Mouse (Mus musculus) lung, embryonic 15.5 days (tissue): ENCODE data around the gene Mrps18a. TPM values are rescaled to one million over a fixed set of nuclear protein-coding genes. Genes with fewer than 3 reads are reported as not detected.

Source experiments
- ATAC-seq: fragments of 200-750 bp; cut with Nextera tagmentation; 2 replicates; pipeline ENCODE4 v1.8.0; 2017; ENCODE audit warnings: moderate number of reproducible peaks, borderline replicate concordance; ENCODE audit not compliant: low FRiP score, low TSS enrichment; ENCODE audit errors: extremely low read depth
- H3K27ac ChIP-seq: fragments of 300-500 bp; sonication (generic); 2 replicates; pipeline ENCODE4 v1.5.1; 2015; ENCODE audit warnings: moderate library complexity, mild to moderate bottlenecking, inconsistent platforms
- H3K27me3 ChIP-seq: fragments of 300-500 bp; sonication (generic); 2 replicates; pipeline ENCODE4 v1.6.1; 2015; ENCODE audit warnings: inconsistent platforms
- H3K36me3 ChIP-seq: fragments of 300-500 bp; sonication (generic); 2 replicates; pipeline ENCODE4 v1.6.1; 2015; ENCODE audit warnings: inconsistent platforms
- H3K4me1 ChIP-seq: fragments of 300-500 bp; sonication (generic); 2 replicates; pipeline ENCODE4 v1.6.1; 2015; ENCODE audit warnings: inconsistent platforms
- H3K4me2 ChIP-seq: fragments of 300-500 bp; sonication (generic); 2 replicates; pipeline ENCODE4 v1.6.1; 2015; ENCODE audit warnings: inconsistent platforms, mild to moderate bottlenecking, moderate library complexity
- H3K4me3 ChIP-seq: fragments of 300-500 bp; sonication (generic); 2 replicates; pipeline ENCODE4 v1.5.1; 2015; ENCODE audit warnings: mild to moderate bottlenecking, inconsistent platforms
- H3K9ac ChIP-seq: fragments of 300-500 bp; sonication (generic); 2 replicates; pipeline ENCODE4 v1.6.1; 2015; ENCODE audit warnings: inconsistent platforms
- H3K9me3 ChIP-seq: fragments of 300-500 bp; sonication (generic); 2 replicates; pipeline ENCODE4 v1.6.1; 2016; ENCODE audit warnings: inconsistent platforms
- WGBS: fragments of 180-500 bp; shearing (Covaris S2); methylation state at CpG from one replicate; pipeline ENCODE4 v1.1.7; 2015; 5-methylcytosine and 5-hydroxymethylcytosine counted together
- polyA plus RNA-seq: library from polyadenylated mRNA; unstranded; fragments of >200 nt; fragmentation: Nextera tagmentation; extraction: Ambion mirVana; gene quantifications from 2 replicates; pipeline ENCODE4 v1.2.1, GENCODE M21; 2015

The Mrps18a gene
- polyA plus RNA-seq, 1 experiment from 2014 or later, result 143 TPM

- ATAC-seq, result no peak
- Histone ChIP-seq H3K36me3 (no peaks in the 10 kb centered on the region), H3K4me3 (no peak overlapping the region), H3K27me3 (no peaks in the 10 kb centered on the region), H3K9ac (no peak overlapping the region), H3K9me3 (no peaks in the 10 kb centered on the region), H3K27ac (no peak overlapping the region), H3K4me1 (peaks cover 30% of the 10 kb centered on the region), H3K4me2 (no peak overlapping the region)
- 88% methylated on average over 8 of the region's 8 CpGs for WGBS
Observed at GRCm38 (mm10) chr17:46157131-46157530, 46.3 kb downstream of the Mrps18a start.

- Histone ChIP-seq H3K4me3 (no peak overlapping the region; the same call in 1 of the 2 replicates), H3K9me3 (no peaks in the 10 kb centered on the region), H3K9ac (0 out of 2 replicates have a peak overlapping the region, but pooled peaks have one; percentile 28), H3K4me2 (peak overlapping the region; percentile 83), H3K36me3 (peaks cover 3% of the 10 kb centered on the region; the same call in 1 of the 2 replicates), H3K27ac (peak overlapping the region; percentile 92; the same call in 1 of the 2 replicates), H3K27me3 (no peaks in the 10 kb centered on the region), H3K4me1 (peaks cover 30% of the 10 kb centered on the region)
- 48% methylated on average over 2 of the region's 2 CpGs for WGBS
- ATAC-seq, result no peak
Observed at GRCm38 (mm10) chr17:46159236-46159635, 48.5 kb downstream of the Mrps18a start.

- Histone ChIP-seq H3K4me2 (peak overlapping the region; percentile 83), H3K9me3 (no peaks in the 10 kb centered on the region), H3K36me3 (peaks cover 13% of the 10 kb centered on the region), H3K4me1 (peaks cover 28% of the 10 kb centered on the region), H3K4me3 (peak overlapping the region; percentile 68), H3K9ac (peak overlapping the region; percentile 48), H3K27ac (peak overlapping the region; percentile 92), H3K27me3 (no peaks in the 10 kb centered on the region)
- under 1% methylated on average over 16 of the region's 16 CpGs for WGBS
- ATAC-seq, result peak; percentile 80
Observed at GRCm38 (mm10) chr17:46160090-46160662, 49.4 kb downstream of the Mrps18a start.

GRCm38 (mm10) chr17:46160686-46161085 lies 49.9 kb downstream of the Mrps18a start, which contains the start of gene Gtpbp2:
Gene Gtpbp2, plus strand, starts transcription at chr17:46161032.
- H3K27ac ChIP-seq, result peak within 1 kb of the TSS; percentile 92
- peak within 1 kb of the TSS; percentile 76 for H3K9ac ChIP-seq
- peak within 1 kb of the TSS; percentile 83 for H3K4me2 ChIP-seq
- H3K4me1 ChIP-seq, result peaks cover 28% of the 10 kb centered on the region
- under 1% methylated on average over 23 of the region's 23 CpGs for WGBS
- H3K9me3 ChIP-seq, result no peaks in the 10 kb centered on the region
- H3K27me3 ChIP-seq, result no peaks in the 10 kb centered on the region
- peaks cover 18% of the 10 kb centered on the region for H3K36me3 ChIP-seq
- peak within 1 kb of the TSS; percentile 68 for H3K4me3 ChIP-seq
- ATAC-seq, result peak; percentile 95

GRCm38 (mm10) chr17:46161179-46161578 lies 50.4 kb downstream of the Mrps18a start:
- ATAC-seq, result 0 out of 2 replicates have a peak, but pooled peaks have one; percentile 2
- H3K27me3 ChIP-seq, result no peaks in the 10 kb centered on the region
- no peaks in the 10 kb centered on the region for H3K9me3 ChIP-seq

GRCm38 (mm10) chr17:46161710-46162109 lies 50.9 kb downstream of the Mrps18a start:
- Histone ChIP-seq H3K4me1 (peaks cover 28% of the 10 kb centered on the region), H3K36me3 (peaks cover 28% of the 10 kb centered on the region), H3K4me3 (peak overlapping the region; percentile 68), H3K4me2 (peak overlapping the region; percentile 65), H3K9me3 (no peaks in the 10 kb centered on the region), H3K27ac (peak overlapping the region; percentile 82), H3K9ac (peak overlapping the region; percentile 76), H3K27me3 (no peaks in the 10 kb centered on the region)
- 46% methylated on average over 9 of the region's 9 CpGs for WGBS
- ATAC-seq, result no peak

More at GRCm38 (mm10) chr17:46161179-46161578, 50.4 kb downstream of the Mrps18a start:
- Histone ChIP-seq H3K4me3 (peak overlapping the region; percentile 68), H3K27ac (peak overlapping the region; percentile 82), H3K4me2 (peak overlapping the region; percentile 65), H3K36me3 (peaks cover 23% of the 10 kb centered on the region), H3K4me1 (peaks cover 28% of the 10 kb centered on the region), H3K9ac (peak overlapping the region; percentile 76)
- under 1% methylated on average over 19 of the region's 19 CpGs for WGBS

- no peak for ATAC-seq
Observed at GRCm38 (mm10) chr17:46162551-46162950, 51.8 kb downstream of the Mrps18a start.

GRCm38 (mm10) chr17:46162951-46163421 lies 52.2 kb downstream of the Mrps18a start:
- peak overlapping the region; percentile 65 for H3K4me2 ChIP-seq
- peaks cover 41% of the 10 kb centered on the region for H3K36me3 ChIP-seq
- H3K9me3 ChIP-seq, result no peaks in the 10 kb centered on the region
- no peaks in the 10 kb centered on the region for H3K27me3 ChIP-seq
- peak overlapping the region; percentile 68 for H3K4me3 ChIP-seq
- ATAC-seq, result no peak
- H3K4me1 ChIP-seq, result peaks cover 28% of the 10 kb centered on the region
- 56% methylated on average over 9 of the region's 9 CpGs for WGBS
- H3K27ac ChIP-seq, result peak overlapping the region; percentile 57; the same call in 1 of the 2 replicates
- H3K9ac ChIP-seq, result no peak overlapping the region

More at GRCm38 (mm10) chr17:46162551-46162950, 51.8 kb downstream of the Mrps18a start:
- H3K4me3 ChIP-seq, result peak overlapping the region; percentile 68
- WGBS, result 75% methylated on average over 7 of the region's 7 CpGs
- H3K27me3 ChIP-seq, result no peaks in the 10 kb centered on the region
- H3K9ac ChIP-seq, result no peak overlapping the region
- no peaks in the 10 kb centered on the region for H3K9me3 ChIP-seq
- H3K36me3 ChIP-seq, result peaks cover 36% of the 10 kb centered on the region
- peak overlapping the region; percentile 57; the same call in 1 of the 2 replicates for H3K27ac ChIP-seq
- peaks cover 28% of the 10 kb centered on the region for H3K4me1 ChIP-seq
- peak overlapping the region; percentile 65 for H3K4me2 ChIP-seq

GRCm38 (mm10) chr17:46164301-46164700 lies 53.5 kb downstream of the Mrps18a start:
- no peak for ATAC-seq
- Histone ChIP-seq H3K27ac (no peak overlapping the region), H3K4me1 (peaks cover 25% of the 10 kb centered on the region), H3K4me3 (no peak overlapping the region), H3K4me2 (no peak overlapping the region), H3K36me3 (peaks cover 54% of the 10 kb centered on the region), H3K9me3 (no peaks in the 10 kb centered on the region), H3K9ac (no peak overlapping the region), H3K27me3 (no peaks in the 10 kb centered on the region)
- 93% methylated on average over 8 of the region's 8 CpGs for WGBS

GRCm38 (mm10) chr17:46164791-46165190 lies 54.0 kb downstream of the Mrps18a start:
- H3K36me3 ChIP-seq, result peaks cover 59% of the 10 kb centered on the region
- 92% methylated on average over 10 of the region's 10 CpGs for WGBS

GRCm38 (mm10) chr17:46165460-46165859 lies 54.7 kb downstream of the Mrps18a start:
- Histone ChIP-seq H3K4me1 (peaks cover 19% of the 10 kb centered on the region), H3K27ac (no peak overlapping the region), H3K4me3 (no peak overlapping the region), H3K36me3 (peaks cover 62% of the 10 kb centered on the region), H3K27me3 (no peaks in the 10 kb centered on the region), H3K9ac (no peak overlapping the region), H3K4me2 (no peak overlapping the region), H3K9me3 (no peaks in the 10 kb centered on the region)
- ATAC-seq, result no peak
- WGBS, result 87% methylated on average over 12 of the region's 12 CpGs

More at GRCm38 (mm10) chr17:46164791-46165190, 54.0 kb downstream of the Mrps18a start:
- peaks cover 20% of the 10 kb centered on the region for H3K4me1 ChIP-seq
- H3K27me3 ChIP-seq, result no peaks in the 10 kb centered on the region
- no peak overlapping the region for H3K9ac ChIP-seq
- H3K4me2 ChIP-seq, result no peak overlapping the region
- H3K4me3 ChIP-seq, result no peak overlapping the region
- H3K9me3 ChIP-seq, result no peaks in the 10 kb centered on the region
- no peak overlapping the region for H3K27ac ChIP-seq
- ATAC-seq, result no peak

- H3K9ac ChIP-seq, result no peak overlapping the region
- ATAC-seq, result no peak
- H3K36me3 ChIP-seq, result peaks cover 70% of the 10 kb centered on the region
- H3K27me3 ChIP-seq, result no peaks in the 10 kb centered on the region
- no peak overlapping the region for H3K27ac ChIP-seq
- WGBS, result 74% methylated on average over 5 of the region's 5 CpGs
- H3K4me3 ChIP-seq, result no peak overlapping the region
- peaks cover 19% of the 10 kb centered on the region for H3K4me1 ChIP-seq
- no peaks in the 10 kb centered on the region for H3K9me3 ChIP-seq
- no peak overlapping the region for H3K4me2 ChIP-seq
Observed at GRCm38 (mm10) chr17:46166270-46166669, 55.5 kb downstream of the Mrps18a start.
